Mouse (Mus musculus) cerebellum, adult (tissue): ENCODE data around the gene Slfn2.

Source experiments
- ATAC-seq: cut with Nextera tagmentation; 2 replicates; pipeline ENCODE4 v1.9.2; 2017; ENCODE audit warnings: mild to moderate bottlenecking, moderate library complexity, mixed read lengths; ENCODE audit not compliant: insufficient number of reproducible peaks, low FRiP score, low TSS enrichment

Slfn2 gene

GRCm38 (mm10) chr11:83070321-83070970 lies 5.5 kb downstream of the Slfn2 start:
- ATAC-seq: no peak

GRCm38 (mm10) chr11:83077714-83078422 lies 13.0 kb downstream of the Slfn2 start:
- no peak for ATAC-seq

GRCm38 (mm10) chr11:83078423-83079140 lies 13.7 kb downstream of the Slfn2 start:
- ATAC-seq: no peak

- ATAC-seq: no peak
These were observed 14.7 kb downstream of the Slfn2 start for GRCm38 (mm10) chr11:83079487-83080199.

GRCm38 (mm10) chr11:83082741-83083473 lies 18.0 kb downstream of the Slfn2 start:
- no peak for ATAC-seq

GRCm38 (mm10) chr11:83084161-83084560 lies 19.2 kb downstream of the Slfn2 start:
- no peak for ATAC-seq

- ATAC-seq: no peak
These were observed 19.8 kb downstream of the Slfn2 start for GRCm38 (mm10) chr11:83084761-83085160.

- no peak for ATAC-seq
These were observed 50.2 kb downstream of the Slfn2 start for GRCm38 (mm10) chr11:83115138-83115537.

- no peak for ATAC-seq
These were observed 51.8 kb downstream of the Slfn2 start, which contains the start of gene Slfn1 for GRCm38 (mm10) chr11:83116597-83117227. Gene Slfn1 (plus strand): TSS chr11:83116849.

- ATAC-seq: no peak
These were observed 53.1 kb downstream of the Slfn2 start for GRCm38 (mm10) chr11:83118056-83118455.
